Mouse (Mus musculus) lung, adult 2 months (tissue): ENCODE data around the gene Sart3.

Experiments used
- CTCF ChIP-seq: fragments of 200-500 bp; IDR thresholded peaks from 2 replicates; pipeline ENCODE4 v1.5.1; 2011; ENCODE audit warnings: mild to moderate bottlenecking, low read length, control low read depth; ENCODE audit not compliant: insufficient read depth
- POLR2A ChIP-seq: fragments of 200-500 bp; IDR thresholded peaks from 2 replicates; pipeline ENCODE4 v1.6.1; 2011; ENCODE audit warnings: low read depth, mild to moderate bottlenecking, control low read depth, low read length, borderline replicate concordance; ENCODE audit errors: extremely low read depth

DNA sequence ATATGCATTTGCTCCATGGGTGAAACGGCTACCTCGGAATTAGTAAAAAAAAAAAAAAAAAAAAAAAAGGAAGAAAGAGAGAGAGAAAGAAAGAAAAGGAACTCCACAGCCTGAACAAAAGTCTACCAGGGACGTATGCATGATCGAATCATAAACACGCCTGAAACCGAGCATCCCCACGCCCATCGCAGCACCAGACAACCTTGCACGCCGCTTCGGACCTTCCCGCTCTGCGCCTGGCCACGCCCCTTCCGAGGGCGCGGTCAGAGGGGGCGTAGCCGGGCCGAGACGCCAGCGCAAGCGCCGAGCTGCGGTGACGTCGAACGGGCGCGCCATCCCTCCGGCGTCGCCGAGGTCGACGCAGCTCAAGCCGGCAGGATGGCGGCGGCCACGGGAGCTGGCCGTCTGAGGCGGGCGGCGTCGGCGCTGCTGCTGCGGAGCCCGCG, at the start of gene Sart3, which contains the start of gene Iscu:
- TF ChIP-seq CTCF (no peak), POLR2A (peak; percentile 45; the same call in 1 of the 2 replicates)
